Mouse (Mus musculus) testis, adult 2 months (tissue): ENCODE data around the gene Cryba2.

Experiments
- CTCF ChIP-seq: fragments of 200-500 bp; IDR thresholded peaks from 2 replicates; pipeline ENCODE4 v1.5.1; 2012; ENCODE audit warnings: low read depth, mild to moderate bottlenecking, inconsistent platforms, low read length, moderate library complexity; ENCODE audit not compliant: control insufficient read depth, insufficient read depth, insufficient replicate concordance
- POLR2A ChIP-seq: fragments of 200-500 bp; IDR thresholded peaks from 2 replicates; pipeline ENCODE4 v1.6.1; 2012; ENCODE audit warnings: low read depth, mild to moderate bottlenecking, inconsistent platforms, low read length, moderate library complexity; ENCODE audit not compliant: control insufficient read depth

DNA sequence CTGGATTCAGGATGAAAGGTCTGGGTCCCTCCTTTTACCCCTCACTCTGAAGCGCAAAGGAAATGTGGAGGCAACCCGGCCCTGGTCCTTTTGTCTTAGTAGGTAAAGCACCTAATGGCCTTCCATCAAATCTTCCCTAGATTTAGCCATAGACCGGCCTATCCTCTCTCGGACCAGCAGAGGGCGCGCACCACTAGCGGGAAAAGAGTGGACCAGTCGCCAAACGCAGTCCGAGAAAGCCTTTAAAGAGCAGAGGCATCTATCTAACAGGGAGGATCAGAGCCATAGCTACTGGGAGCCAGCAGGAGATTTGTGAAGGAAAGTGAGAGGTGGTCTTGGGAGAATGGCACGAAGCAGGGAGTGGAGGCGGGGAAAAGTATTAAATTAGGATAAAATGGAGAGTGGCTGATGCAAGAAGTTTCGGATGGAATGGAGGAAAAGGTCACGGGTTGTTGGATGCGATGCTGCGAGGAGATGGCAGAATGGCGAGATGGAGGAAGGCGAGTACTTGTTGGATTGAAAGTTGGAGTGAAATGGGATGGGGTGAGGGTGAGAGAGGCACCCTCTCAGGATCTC is 12.1 kb downstream of the Cryba2 start:
- TF ChIP-seq CTCF (peak; percentile 76; the same call in 1 of the 2 replicates), POLR2A (no peak)
